Mouse (Mus musculus) megakaryocyte progenitor cell, adult 5-6 weeks (primary cell): ENCODE results near the gene Lrrc28. TPM values are rescaled to one million over a fixed set of nuclear protein-coding genes. Genes with fewer than 3 reads are reported as not detected.

Experiments used
- ATAC-seq: replicated peaks from 2 replicates; pipeline ENCODE4 v1.8.0; 2016; ENCODE audit warnings: mild to moderate bottlenecking, moderate TSS enrichment, inconsistent platforms; ENCODE audit not compliant: poor library complexity
- total RNA-seq, 2 experiments: library from RNA; stranded (forward) in 1 of 2; stranded (reverse) in 1 of 2; fragments of 157-497, 149-512 nt in 1 of 2; fragments of 200-1000 nt in 1 of 2; gene quantifications; 2 replicates each; pipeline versions ENCODE4 v1.2.3 to v1.2.4; 2015 to 2017

The Lrrc28 gene
- 6.2 and 9.6 TPM in 2 replicates for total RNA-seq (2015)
- 15.3 and 16.9 TPM in 2 replicates for total RNA-seq (2017)

GRCm38 (mm10) chr7:67644833-67645680 is at the start of gene Lrrc28:
Gene Lrrc28 (minus strand): TSS chr7:67645268.
- ATAC-seq: peak; percentile 97

DNA sequence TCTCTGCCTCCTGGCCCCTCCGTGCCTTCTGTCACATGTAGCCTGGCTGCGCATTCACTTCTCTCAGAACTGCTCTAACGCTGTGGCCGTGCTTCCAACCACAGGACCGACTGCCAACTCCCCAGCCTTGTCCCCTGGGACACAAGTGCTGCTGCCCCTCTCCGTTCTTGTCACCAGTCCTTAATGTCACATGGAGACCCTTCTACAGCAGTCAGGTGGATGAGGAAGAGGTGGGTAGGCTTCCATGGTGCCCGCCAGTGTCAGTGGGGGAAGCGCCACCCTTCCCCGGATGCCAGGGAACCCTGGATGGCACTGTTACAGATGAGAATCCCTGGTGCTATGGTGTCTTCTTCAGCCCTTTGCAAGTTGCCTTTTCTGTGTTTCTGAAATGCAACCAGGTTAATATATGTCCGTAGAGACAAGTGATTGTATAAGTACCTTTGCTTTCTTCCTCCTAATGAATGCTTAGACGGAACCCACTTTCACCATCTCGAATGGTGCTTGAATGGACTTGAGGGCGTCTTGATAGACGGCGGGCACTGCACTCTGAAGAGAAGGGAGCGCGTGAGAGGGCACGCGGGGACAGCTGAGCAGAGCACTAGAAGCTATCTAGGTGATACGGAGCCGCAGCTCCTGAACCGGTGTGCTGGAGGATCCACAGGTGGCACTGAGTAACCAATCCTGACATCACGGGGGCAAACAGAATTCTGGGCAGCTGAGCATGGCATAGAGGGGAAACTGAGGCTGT is 47.9 kb upstream of the Lrrc28 start:
- ATAC-seq: no peak

GRCm38 (mm10) chr7:67692141-67692540 is 47.1 kb upstream of the Lrrc28 start:
- ATAC-seq: no peak

DNA sequence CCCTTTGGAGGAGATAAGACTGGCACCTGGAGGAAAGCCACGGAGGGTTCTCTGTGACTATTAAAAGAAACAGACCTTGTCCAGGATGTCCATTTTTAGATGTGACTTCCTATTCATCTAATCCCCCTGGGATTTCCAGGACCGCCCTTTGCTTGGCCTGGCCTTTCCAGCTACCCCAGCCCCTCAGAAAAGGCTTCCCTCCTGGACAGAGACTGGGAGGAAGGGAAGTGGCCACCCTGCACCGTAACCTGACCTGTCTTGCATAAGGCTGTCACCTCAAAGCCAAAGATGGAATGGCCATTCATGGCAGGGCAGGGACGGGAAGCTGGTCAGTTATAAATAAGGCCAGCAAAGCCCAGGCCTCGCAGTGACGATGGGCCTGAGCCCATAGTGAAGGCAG is 46.0 kb upstream of the Lrrc28 start:
- ATAC-seq: no peak

- no peak for ATAC-seq
These were observed 44.7 kb upstream of the Lrrc28 start for GRCm38 (mm10) chr7:67689793-67690192.

GRCm38 (mm10) chr7:67688281-67688680 is 43.2 kb upstream of the Lrrc28 start:
- ATAC-seq: no peak

GRCm38 (mm10) chr7:67686545-67686944 is 41.5 kb upstream of the Lrrc28 start:
- ATAC-seq: no peak

DNA sequence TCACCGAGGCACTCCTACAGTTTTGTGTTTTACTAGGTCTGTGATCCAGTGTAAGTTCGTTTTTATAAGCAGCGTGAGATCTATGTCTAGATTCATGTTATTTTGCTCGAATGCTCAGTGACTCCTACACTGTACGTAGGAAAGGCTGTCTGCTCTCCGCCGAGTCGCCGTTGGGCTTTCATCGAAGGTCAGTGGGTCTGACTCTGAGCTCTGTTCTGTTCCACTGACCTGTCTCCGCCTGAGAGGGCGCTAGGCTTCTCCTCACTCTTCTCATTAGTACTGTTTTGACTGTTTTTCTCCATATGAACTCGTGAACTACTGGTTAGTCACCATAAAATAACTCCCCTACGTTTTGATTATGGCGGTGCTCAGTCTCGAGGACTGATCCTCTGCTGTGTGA is 37.9 kb upstream of the Lrrc28 start:
- no peak for ATAC-seq

- ATAC-seq: no peak
These were observed 36.0 kb upstream of the Lrrc28 start for GRCm38 (mm10) chr7:67681078-67681477.

DNA sequence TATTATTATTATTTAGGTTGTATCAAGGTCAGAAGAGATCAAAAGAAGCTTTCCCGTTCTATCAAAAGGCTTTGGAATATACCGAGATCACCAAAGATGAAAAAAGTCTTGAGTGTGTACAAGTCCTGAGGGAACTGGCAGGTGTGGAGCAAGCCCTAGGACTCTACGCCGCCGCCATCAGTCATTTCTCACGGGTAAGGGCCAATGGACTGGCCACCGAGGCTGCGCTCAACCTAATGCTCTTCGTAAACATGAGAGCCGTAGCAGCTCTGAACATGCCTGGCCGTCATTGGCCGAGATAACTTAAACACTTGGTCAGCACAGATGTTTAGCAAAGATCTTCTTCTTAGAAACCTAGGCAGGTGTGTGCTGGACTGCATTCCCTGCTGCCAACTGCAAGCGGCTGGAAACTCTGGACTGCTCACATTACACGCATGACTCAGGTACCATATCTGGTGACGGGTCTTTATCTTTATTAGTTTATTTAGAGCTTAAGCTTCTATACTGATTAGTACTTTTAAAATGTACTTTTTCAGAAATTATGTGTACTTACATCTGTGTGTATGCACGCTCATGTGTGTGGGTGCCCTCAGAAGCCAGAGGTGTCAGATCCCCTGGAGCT is 33.9 kb upstream of the Lrrc28 start:
- ATAC-seq: no peak

DNA sequence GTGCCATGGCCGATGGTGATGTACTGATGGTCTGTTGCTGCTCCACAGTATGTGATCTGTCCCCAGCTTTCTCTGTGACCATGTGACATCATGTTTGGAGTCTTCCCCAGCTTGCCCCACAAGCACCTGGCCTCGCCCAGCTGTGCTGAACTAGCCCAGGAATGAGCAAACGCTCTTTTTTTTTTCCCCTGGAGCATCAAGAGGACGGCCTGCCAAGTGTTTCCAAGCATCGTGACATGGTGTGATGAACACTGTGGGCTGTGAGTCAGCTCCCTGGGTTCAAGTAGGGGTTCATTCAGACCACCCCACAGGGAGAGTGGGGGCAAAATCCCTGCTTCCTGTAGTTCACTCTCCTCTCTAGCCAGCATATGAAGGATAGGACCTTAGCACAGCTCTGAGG is 28.6 kb upstream of the Lrrc28 start:
- ATAC-seq: no peak

GRCm38 (mm10) chr7:67672650-67673049 is 27.6 kb upstream of the Lrrc28 start:
- peak; percentile 97 for ATAC-seq

GRCm38 (mm10) chr7:67670965-67671364 is 25.9 kb upstream of the Lrrc28 start:
- ATAC-seq: no peak

GRCm38 (mm10) chr7:67663981-67664694 is 19.1 kb upstream of the Lrrc28 start:
- ATAC-seq: no peak

DNA sequence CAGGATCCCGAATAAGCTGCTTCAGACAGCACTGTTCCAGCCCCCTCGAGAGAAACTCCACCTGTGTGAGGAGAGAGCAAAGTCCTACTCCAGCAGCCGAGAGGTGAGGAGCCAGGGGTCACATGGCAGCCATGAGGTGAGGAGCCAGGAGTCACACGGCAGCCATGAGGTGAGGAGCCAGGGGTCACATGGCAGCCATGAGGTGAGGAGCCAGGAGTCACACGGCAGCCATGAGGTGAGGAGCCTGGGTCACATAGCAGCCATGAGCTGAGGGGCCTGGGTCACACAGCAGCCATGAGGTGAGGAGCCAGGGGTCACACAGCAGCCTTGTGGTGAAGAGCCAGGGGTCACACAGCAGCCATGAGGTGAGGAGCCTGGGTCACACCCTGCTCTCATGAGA is 17.4 kb upstream of the Lrrc28 start:
- no peak for ATAC-seq

DNA sequence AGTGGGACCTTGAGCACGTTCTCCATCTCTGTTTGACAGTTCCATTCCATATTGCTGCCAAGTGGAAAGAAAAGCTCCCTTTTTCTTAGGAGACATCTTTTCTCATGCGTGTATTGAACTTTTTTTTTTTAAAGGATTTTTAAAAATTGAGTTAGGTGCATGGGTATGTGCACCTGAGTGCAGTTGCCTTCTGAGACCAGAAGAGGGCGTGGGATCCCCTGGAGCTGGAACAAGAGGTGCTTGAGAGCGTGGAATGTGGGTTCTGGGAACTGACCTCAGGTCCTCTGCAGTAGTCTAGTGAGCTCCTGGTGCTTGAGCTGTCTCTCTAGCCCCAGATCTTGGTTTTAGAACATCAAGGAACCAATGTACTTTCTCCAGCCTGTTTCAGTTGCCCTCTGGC is 13.0 kb upstream of the Lrrc28 start:
- ATAC-seq: no peak

- no peak for ATAC-seq
These were observed 10.1 kb upstream of the Lrrc28 start for GRCm38 (mm10) chr7:67655186-67655585.

DNA sequence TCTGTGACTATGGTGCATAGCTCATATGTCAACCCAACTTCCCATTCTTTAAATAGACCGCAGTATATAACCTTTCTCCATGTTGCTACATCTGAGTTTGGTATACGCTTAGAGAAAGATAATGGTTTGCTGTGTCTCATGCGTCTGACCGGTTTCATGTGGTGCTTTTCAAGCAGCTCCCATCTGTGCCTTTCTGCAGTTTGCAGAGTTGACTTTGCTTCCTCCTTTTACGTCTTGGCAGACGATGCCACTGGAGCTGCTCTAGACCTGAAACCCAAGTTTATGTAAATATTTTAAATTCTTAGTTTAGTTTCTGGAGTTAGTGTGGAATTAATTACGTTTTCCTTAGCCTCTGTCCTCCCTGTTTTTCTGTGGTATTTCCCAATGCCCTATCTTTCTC is 9.6 kb upstream of the Lrrc28 start:
- peak; percentile 17; the same call in 1 of the 2 replicates for ATAC-seq

GRCm38 (mm10) chr7:67652211-67652610 is 7.1 kb upstream of the Lrrc28 start:
- ATAC-seq: no peak

GRCm38 (mm10) chr7:67648376-67648775 is 3.3 kb upstream of the Lrrc28 start:
- no peak for ATAC-seq

DNA sequence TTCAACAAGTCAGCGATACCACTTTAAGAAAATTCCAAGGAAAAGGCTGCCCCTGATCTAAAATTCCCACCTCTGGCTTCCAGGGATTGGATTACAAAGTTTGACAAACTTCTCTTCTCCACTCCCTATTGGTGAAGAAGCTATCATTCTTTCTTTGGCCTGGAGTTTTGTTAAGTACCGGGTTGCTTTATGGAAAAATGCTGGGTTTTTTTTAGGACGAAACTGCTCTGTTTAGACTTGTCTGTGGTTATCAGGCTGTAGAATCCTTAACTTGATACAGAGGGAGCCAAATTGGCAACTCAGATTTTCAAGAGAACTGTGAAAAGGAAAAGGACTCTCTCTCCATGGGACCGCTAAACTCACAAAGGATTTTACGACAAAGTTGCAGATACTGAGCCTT is 2.2 kb upstream of the Lrrc28 start, which contains the start of gene Ttc23:
Gene Ttc23, plus strand, starts transcription at position 134 of the 400 bp plus-strand sequence.
- no peak for ATAC-seq
